Comparison of ENCODE assay signal across 28 mouse cellular contexts in genomic region chr1:56953538-56953937, GRCm38 (mm10). TPM values are rescaled to one million over a fixed set of nuclear protein-coding genes. Genes with fewer than 3 reads are reported as not detected.
DNase-seq lines count a peak whose midpoint lies in the region; ATAC-seq and TF ChIP-seq lines count a peak whose summit lies in the region.
"Had no signal": no experiment of that assay in that cellular context is flagged by ENCODE, and none has a peak within 500 bp of the region (broad histone marks: within the 10 kb centered on the region; RNA-seq: fewer than 3 reads in every experiment).

No protein-coding gene starts in this region.

- in situ Hi-C loops in ES-E14 (cut with MboI; ENCODE audit: low sequenced_read_pairs in 2 of 2, unreplicated experiment in 2 of 2), result no loop called here

- peak overlapping the region; percentile 76 for H3K27ac ChIP-seq in left cerebral cortex, adult 2 months
- peak overlapping the region; percentile 39; the same call in 1 of the 2 replicates for H3K27ac ChIP-seq in ES-E14 (ENCODE audit: insufficient read depth, low read depth, low read length, poor library complexity, severe bottlenecking)
- peak overlapping the region; percentile 74 for H3K27ac ChIP-seq in cortical plate, adult 2 months (ENCODE audit: insufficient read depth, low read length)
- H3K27ac ChIP-seq: embryonic facial prominence, embryonic 10.5 days; forebrain, embryonic 13.5 days; gastrocnemius, adult 2 months; heart, adult 2 months; heart, embryonic 10.5 days; heart, embryonic 13.5 days; hindbrain, embryonic 12.5 days; hindbrain, embryonic 15.5 days had no signal

- TF ChIP-seq CTCF in left cerebral cortex, adult 2 months (IDR thresholded peaks at IDR 0.05), result no peak
- no peak for TF ChIP-seq CTCF in cortical plate, adult 2 months (IDR thresholded peaks at IDR 0.05; ENCODE audit: extremely low read depth, insufficient read depth, low read length)

- H3K4me3 ChIP-seq in left cerebral cortex, adult 2 months, result no peak overlapping the region
- H3K4me3 ChIP-seq in ES-E14 (ENCODE audit: insufficient read depth in 1 of 2, low read depth in 1 of 2, low read length in 2 of 2, poor library complexity in 1 of 2, severe bottlenecking in 1 of 2), result no peak overlapping the region
- no peak overlapping the region for H3K4me3 ChIP-seq in cortical plate, adult 2 months (ENCODE audit: insufficient read depth, low read length)
- H3K4me3 ChIP-seq: embryonic facial prominence, embryonic 10.5 days; embryonic facial prominence, embryonic 13.5 days; erythroblast, embryonic 14.5 days; forebrain, embryonic 13.5 days; gastrocnemius, adult 2 months; heart, adult 2 months; heart, embryonic 10.5 days; heart, embryonic 13.5 days; hindbrain, embryonic 12.5 days; hindbrain, embryonic 15.5 days had no signal

- no peak for ATAC-seq in monocyte, adult 5-6 weeks (replicated peaks; ENCODE audit: insufficient number of reproducible peaks, low FRiP score, low TSS enrichment, poor library complexity, severe bottlenecking)
- ATAC-seq: CD4-positive, CD25-positive, alpha-beta regulatory T cell, adult 4 months; forebrain, embryonic 13.5 days; forebrain, embryonic 16.5 days had no signal

- no peak overlapping the region for H3K9ac ChIP-seq in ES-E14 (ENCODE audit: insufficient read depth, low read depth, low read length, poor library complexity, severe bottlenecking)
- H3K9ac ChIP-seq: embryonic facial prominence, embryonic 13.5 days; forebrain, embryonic 13.5 days; heart, embryonic 13.5 days; hindbrain, embryonic 12.5 days; hindbrain, embryonic 15.5 days had no signal

- no peaks in the 10 kb centered on the region for H3K36me3 ChIP-seq in ES-E14 (ENCODE audit: control insufficient read depth, insufficient read depth, low read length, poor library complexity, severe bottlenecking)
- H3K36me3 ChIP-seq: embryonic facial prominence, embryonic 13.5 days; heart, embryonic 10.5 days; heart, embryonic 13.5 days; hindbrain, embryonic 12.5 days; hindbrain, embryonic 15.5 days had no signal

- DNase-seq in left cerebral cortex, adult 2 months (ENCODE audit: extremely low spot score in 1 of 2, low spot score in 2 of 2), result no peak
- no peak for DNase-seq in left cerebral cortex, postnatal 25 days (ENCODE audit: low spot score in 2 of 2)
- DNase-seq in ES-E14 (ENCODE audit: low read depth, low spot score), result no peak
- DNase-seq in gastrocnemius, adult 8-10 months (ENCODE audit: low spot score in 2 of 2), result no peak
- DNase-seq: adrenal gland, postnatal 10 days; adrenal gland, postnatal 36 days; cerebellum, adult 18-20 months; cerebellum, adult 9-10 months; cerebellum, postnatal 14 days; embryo, embryonic 11 days; gastrocnemius, adult 2 months; gastrocnemius, postnatal 25 days; heart, adult 2 months; heart, postnatal 14 days; kidney, adult 11 months had no signal

- H3K9me3 ChIP-seq in ES-E14 (ENCODE audit: control insufficient read depth, insufficient read depth, low read depth, low read length), result no peaks in the 10 kb centered on the region
- H3K9me3 ChIP-seq: embryonic facial prominence, embryonic 10.5 days; embryonic facial prominence, embryonic 13.5 days; forebrain, embryonic 13.5 days; heart, embryonic 10.5 days; heart, embryonic 13.5 days; hindbrain, embryonic 12.5 days; hindbrain, embryonic 15.5 days had no signal

- H3K4me1 ChIP-seq in ES-E14 (ENCODE audit: control insufficient read depth in 2 of 2, insufficient read depth in 2 of 2, low read length in 2 of 2, poor library complexity in 1 of 2), result peaks cover 0 to 12% of the 10 kb centered on the region in 2 experiments; a peak in 2 of 4 replicates
- H3K4me1 ChIP-seq in cortical plate, adult 2 months (ENCODE audit: control insufficient read depth, insufficient read depth, low read length), result peaks cover 9% of the 10 kb centered on the region
- H3K4me1 ChIP-seq: heart, embryonic 10.5 days; heart, embryonic 13.5 days; hindbrain, embryonic 12.5 days; hindbrain, embryonic 15.5 days had no signal

- intact Hi-C loops in left cerebral cortex, adult 2 months (cut with DNase I), result loop anchor here (5.0 kb wide), 1 partner anchor 101 kb away; no protein-coding TSS in a partner anchor
- intact Hi-C loops in left cerebral cortex, postnatal 25 days (cut with DNase I), result loop anchor here (5.0 kb wide), 1 partner anchor 51 kb away; no protein-coding TSS in a partner anchor

- no peak for TF ChIP-seq POLR2A in cortical plate, adult 2 months (IDR thresholded peaks at IDR 0.05; ENCODE audit: extremely low read depth, insufficient read depth, low read length)

TF ChIP-seq in ES-E14, 5 proteins besides CTCF, POLR2A, EP300 and RAD21:
- TF ChIP-seq HCFC1 (IDR thresholded peaks at IDR 0.05; ENCODE audit: borderline replicate concordance, insufficient read depth, low read length) (no peak), ZC3H11A (IDR thresholded peaks at IDR 0.05; ENCODE audit: borderline replicate concordance, low read depth, low read length) (no peak), CHD2 (IDR thresholded peaks at IDR 0.05; ENCODE audit: low read depth, low read length) (no peak), MAFK (IDR thresholded peaks at IDR 0.05; ENCODE audit: insufficient read depth, low read depth, low read length) (no peak), ZNF384 (IDR thresholded peaks at IDR 0.05; ENCODE audit: low read depth, low read length) (no peak)
TF ChIP-seq in ES-E14: peak in this region for 0.

RNA-seq across cellular contexts. Expression of gene Satb2, which starts 24.9 kb away (rescaled TPM):
- total RNA-seq in left cerebral cortex, adult 2 months (2021), result 10 to 100 TPM; 80.2 to 91.0 TPM
- 10 to 100 TPM; 79.0 to 85.6 TPM for total RNA-seq in left cerebral cortex, postnatal 25 days (2021)
- 1.1 and 2.8 TPM in 2 replicates for total RNA-seq in ES-E14 (2012; rRNA removed)
- polyA plus RNA-seq in cortical plate, adult 2 months (2012; rRNA removed), result 34.5 and 35.4 TPM in 2 replicates
- under 1 TPM; 0.16 to 0.59 (median 0.18) TPM for total RNA-seq in gastrocnemius, adult 8-10 months (2022)
- total RNA-seq in monocyte, adult 5-6 weeks (2017), result 0.38 to 1.1 TPM (median 0.64 TPM) in 3 replicates
- total RNA-seq: MEL had no signal
- polyA plus RNA-seq: CD4-positive, CD25-positive, alpha-beta regulatory T cell, adult 4 months; erythroblast, embryonic 14.5 days had no signal

Comparison
In these comparisons a context has a peak if more than half of its experiments do, and no peak if none do; other contexts are left out.
1. RNA of gene Satb2, which starts 24.9 kb away (total RNA-seq): 80.2 to 91.0 TPM in left cerebral cortex, adult 2 months and 79.0 to 85.6 TPM in left cerebral cortex, postnatal 25 days; 1.1 to 2.8 TPM in ES-E14, 0.38 to 1.1 TPM in monocyte, adult 5-6 weeks and 0.16 to 0.59 TPM in gastrocnemius, adult 8-10 months; every median in the first group is over 10 times any median in the second.
2. Peak in every context shown above with its lines, with median percentiles within 50 percentile points of each other: H3K27ac ChIP-seq.